Mouse (Mus musculus) monocyte, adult 2 months (primary cell): ENCODE data around the gene Arsg.
"Not testable (repeated sequence)": the region's sequence is repeated elsewhere in the genome, so short reads cannot be mapped to it uniquely, and the experiment has no call there.

Source experiments
- DNase-seq, 2 experiments: peaks; one replicate each; pipeline ENCODE4 v3.0.0; 2022; ENCODE audit warnings: low spot score in 2 of 2, low read depth in 1 of 2

Gene Arsg

DNA sequence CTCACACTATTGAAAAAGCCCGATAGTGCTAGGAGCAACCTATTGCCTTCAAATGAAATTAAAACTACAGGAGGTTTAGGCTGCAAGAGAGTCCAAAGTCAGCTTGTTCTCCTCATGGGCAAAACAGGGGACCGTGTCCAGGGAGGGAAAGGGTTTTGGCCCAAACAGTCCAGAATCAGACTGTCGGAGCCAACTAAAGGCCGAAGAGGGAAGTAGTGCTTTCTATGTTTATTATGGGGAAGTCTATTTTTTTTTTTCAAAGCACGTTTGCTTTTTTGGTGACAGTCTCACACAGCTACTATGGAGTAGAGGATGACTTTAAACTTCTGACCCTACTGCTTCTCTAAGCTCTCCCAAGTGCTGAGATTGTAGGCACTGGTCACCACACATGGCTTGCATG is 5.0 kb upstream of the Arsg start:
- no peak for DNase-seq

- DNase-seq, result no peak
These were observed 3.0 kb upstream of the Arsg start for GRCm38 (mm10) chr11:109470170-109470569.

- DNase-seq, result no peak
These were observed 2.0 kb upstream of the Arsg start for GRCm38 (mm10) chr11:109470921-109471861.

DNA sequence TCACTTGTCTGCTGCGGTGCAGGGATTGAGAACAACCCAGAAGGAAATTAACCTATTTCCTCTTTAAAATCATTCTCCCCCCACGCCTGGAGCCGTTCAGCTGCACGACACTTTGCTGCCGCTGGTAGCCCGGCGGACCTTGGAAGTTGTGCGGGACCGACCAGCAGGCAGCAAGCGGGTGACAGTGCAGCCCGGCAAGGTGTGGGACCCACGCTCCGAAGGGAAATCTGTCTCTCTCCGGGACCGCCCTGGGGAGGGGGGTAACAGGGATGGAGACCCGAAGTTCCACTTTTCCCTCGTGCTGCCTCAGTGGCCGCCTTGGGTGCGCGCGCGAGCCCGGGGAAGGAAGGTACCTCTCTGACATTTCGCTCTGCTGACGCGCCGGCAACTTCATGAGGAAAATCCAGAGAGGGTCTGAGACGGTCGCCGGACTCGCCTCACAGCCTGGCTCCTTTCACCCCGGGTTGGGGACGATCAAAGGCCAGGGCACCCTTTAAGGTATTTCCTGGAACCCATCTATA is 943 bp upstream of the Arsg start:
- DNase-seq, result peak; percentile 31 to 49

GRCm38 (mm10) chr11:109472821-109473170 is 378 bp upstream of the Arsg start:
- no peak for DNase-seq

DNA sequence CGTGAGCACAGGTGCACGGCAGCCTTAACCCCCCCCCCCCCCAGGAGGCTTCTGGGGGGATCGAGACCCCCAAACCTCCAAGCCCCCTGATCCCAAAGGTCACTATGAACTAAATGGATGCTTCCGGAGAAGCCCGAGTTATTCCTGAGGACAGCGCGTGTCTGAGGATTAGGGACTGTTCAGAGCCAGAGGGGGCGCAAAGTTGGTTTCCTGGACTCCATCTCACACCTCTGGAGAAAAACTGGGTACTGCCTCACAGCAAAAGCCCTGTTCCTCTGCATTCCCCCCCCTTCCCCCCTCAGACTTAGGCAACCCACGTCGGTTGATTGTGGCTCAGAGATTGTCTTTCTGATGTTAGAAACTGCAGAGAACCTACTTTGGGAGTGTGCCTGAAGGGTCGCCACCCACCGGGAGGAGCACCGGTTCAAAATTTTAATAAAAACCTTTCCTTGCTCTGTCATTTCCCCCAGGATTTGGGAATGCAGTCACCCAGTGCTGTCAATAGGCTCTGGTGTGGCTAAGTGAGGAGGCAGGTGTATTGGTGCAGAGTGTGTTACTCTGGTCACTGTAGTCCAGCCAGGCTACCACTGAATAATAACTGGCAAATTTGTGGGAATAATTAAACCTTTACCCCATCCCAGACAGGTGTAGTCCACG is 1.0 kb downstream of the Arsg start:
- no peak for DNase-seq

GRCm38 (mm10) chr11:109474836-109475235 is 1.7 kb downstream of the Arsg start:
- no peak for DNase-seq

GRCm38 (mm10) chr11:109475717-109476116 is 2.5 kb downstream of the Arsg start:
- DNase-seq, result no peak

DNA sequence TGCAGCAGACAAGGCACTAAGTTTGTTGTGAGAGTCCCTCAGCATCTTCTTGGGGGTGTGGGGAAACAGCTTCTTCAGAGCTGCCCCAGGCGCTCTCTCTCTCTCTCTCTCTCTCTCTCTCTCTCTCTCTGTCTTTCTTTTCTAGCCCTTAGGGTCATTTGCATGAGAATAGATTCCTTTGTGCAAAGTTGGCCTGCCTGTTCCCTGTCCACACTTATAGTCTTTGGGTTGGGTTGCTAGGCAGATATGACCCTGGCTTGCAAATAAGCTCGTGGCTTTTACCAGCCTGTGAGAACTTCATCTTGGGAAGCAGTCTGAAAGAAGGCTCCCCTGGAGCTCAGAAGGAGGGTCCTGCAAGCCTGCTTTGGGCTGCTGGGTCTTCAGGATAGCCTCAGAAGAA is 3.1 kb downstream of the Arsg start:
- DNase-seq, result no peak

- no peak for DNase-seq
These were observed 3.5 kb downstream of the Arsg start for GRCm38 (mm10) chr11:109476653-109477052.

GRCm38 (mm10) chr11:109477606-109478380 is 4.6 kb downstream of the Arsg start:
- no peak for DNase-seq

DNA sequence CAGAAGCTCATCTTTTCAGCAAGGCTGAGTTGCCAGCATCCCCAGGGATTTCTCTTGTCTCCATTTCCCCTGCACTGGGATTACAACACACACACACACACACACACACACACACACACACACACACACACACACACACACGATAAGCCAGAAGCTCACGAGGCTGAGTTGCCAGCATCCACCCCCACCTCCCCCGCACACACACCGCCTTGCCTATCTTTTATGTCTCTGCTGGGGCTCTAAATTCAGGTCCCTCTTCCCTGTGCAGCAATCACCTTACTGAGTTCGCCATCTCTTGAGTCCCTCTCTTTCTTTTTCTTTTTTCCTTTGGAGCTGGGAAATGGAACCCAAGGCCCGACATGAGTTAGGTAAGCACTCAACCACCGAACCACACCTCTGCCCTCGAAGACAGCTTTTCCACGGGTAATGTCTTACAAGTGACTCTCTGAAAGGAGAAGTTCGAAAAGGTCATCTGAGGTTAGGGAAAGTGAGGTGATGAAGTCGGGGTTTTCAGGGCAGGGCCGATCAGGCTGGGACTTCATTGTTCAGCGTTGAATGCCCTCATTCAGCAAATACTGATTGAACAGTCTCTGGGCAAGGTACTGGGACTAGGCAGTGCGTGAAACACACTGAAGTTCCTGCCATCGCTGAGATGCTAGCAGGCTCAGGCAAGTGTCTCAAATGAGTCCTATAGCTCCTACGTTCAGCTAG is 6.6 kb downstream of the Arsg start:
- DNase-seq, result peak; percentile 32 to 34

DNA sequence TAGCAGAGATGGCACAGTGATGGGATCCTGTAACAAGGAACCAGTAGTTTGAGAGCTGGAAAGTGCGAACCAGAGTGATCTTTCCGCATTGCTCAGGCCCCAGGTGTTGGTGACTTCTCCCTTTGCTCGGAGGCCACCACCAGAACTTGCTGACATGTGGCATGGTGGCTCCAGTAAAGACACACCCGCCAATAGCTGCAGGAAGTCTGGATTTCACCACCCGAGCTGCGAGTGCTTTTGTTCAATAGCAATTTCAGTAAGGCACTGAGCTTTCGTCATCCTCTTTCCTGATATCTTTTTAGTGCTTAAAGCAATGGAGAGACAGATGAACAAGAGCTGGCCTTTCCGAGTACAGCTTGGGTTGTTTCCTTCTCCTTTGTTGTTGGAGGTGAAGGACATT is 7.3 kb downstream of the Arsg start:
- no peak for DNase-seq

DNA sequence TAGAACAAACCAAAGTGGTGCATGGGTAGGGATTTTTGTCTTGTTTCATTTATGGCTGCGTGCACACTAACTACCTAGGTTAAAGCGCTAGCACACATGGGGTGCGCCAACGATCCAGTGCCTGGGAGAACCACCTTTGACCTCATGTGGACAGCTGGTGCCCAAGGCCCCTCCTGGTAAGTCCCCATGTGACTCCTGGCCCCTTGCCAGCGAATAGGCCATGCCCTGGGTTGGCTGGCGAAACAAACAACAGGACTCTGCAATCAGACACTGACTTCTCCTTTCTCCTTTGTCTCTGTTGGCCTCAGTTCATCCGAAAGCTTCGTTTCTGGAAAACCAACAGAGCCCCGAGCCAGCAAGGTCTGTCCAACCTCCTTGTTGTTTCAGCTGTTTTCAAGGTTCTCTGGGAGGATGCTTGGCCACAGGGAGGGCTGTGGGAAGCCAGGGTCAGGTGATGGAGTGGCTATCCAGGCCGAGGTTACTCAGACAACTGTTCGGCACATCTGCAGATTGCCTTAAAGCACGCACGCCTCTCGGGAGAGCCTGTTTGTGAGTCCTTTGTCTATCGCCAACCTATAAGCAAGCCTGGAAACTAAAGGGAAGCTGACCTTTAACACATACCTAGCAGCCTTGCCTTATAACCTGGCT is 12.3 kb downstream of the Arsg start:
- peak; percentile 61 to 68 for DNase-seq

GRCm38 (mm10) chr11:109487111-109487510 is 13.9 kb downstream of the Arsg start:
- no peak for DNase-seq

- no peak for DNase-seq
These were observed 15.0 kb downstream of the Arsg start for GRCm38 (mm10) chr11:109487991-109488684.

GRCm38 (mm10) chr11:109489763-109490162 is 16.6 kb downstream of the Arsg start:
- DNase-seq, result no peak

GRCm38 (mm10) chr11:109491844-109492243 is 18.7 kb downstream of the Arsg start:
- DNase-seq, result no peak

DNA sequence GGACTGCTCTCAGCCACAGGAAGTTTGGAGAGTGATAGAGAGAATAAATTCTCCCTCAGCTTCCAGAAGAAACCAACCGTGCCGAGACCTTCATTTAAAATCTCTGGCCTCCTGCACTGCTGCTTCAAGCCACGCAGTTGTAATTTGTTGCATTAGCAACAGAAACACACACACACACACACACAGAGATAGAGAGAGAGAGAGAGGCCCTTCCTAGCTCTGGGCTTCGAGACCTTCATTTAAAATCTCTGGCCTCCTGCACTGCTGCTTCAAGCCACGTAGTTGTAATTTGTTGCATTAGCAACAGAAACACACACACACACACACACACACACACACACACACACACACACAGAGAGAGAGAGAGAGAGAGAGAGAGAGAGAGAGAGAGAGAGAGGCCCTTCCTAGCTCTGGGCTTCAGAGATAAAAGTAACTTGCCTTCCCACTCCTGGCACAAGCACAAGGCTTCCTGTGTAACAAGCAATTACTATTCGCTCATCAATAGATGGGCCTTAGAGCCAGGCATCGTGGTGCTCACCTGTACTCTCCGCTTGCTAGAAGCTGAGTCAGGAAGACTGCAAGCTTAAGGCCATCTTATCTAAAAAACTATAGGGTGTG is 19.8 kb downstream of the Arsg start:
- DNase-seq, result not testable (repeated sequence)
